Mouse (Mus musculus): ENCODE results near the gene Tefm.

- TF ChIP-seq CTCF (IDR thresholded peaks at IDR 0.05) (no peak), POLR2A (IDR thresholded peaks at IDR 0.05; ENCODE audit: insufficient read depth, low read depth, low read length) (peak; percentile 96)
Measured at GRCm38 (mm10) chr11:80183705-80184255, 41.8 kb upstream of the Tefm start, which contains the start of gene Rnf135.

All from heart, adult 2 months (tissue).